In the genomic region with DNA sequence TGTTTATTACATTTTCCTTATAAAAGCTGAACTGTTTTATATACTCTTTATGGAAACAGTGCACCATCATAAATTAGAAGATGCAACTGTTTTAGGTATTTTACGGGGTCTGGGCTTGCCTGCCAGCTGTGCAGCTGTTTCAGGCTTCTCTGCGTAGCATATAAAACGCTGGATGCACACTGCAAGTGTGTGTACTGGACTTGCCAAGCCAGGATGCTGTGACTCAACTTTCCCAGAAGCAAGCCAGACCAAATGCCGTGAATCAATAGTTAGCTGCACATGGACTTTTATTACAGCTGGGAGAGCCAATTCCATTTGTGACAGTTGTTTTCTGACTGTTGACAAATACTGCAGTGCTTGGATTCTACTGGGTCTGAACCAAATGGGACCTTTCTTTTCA, we compare ENCODE assay signal across 17 mouse cellular contexts. TPM values are rescaled to one million over a fixed set of nuclear protein-coding genes. Genes with fewer than 3 reads are reported as not detected.
DNase-seq lines count a peak whose midpoint lies in the region; ATAC-seq and TF ChIP-seq lines count a peak whose summit lies in the region.
"Had no signal": no experiment of that assay in that cellular context is flagged by ENCODE, and none has a peak within 500 bp of the region (broad histone marks: within the 10 kb centered on the region; RNA-seq: fewer than 3 reads in every experiment).

No protein-coding gene starts in this region.

- H3ac ChIP-seq in C2C12 (ENCODE audit: control insufficient read depth, insufficient read length, low read depth) = no peak overlapping the region

- H3K9me3 ChIP-seq in kidney, embryonic 16.5 days (ENCODE audit: low read length) = no peaks in the 10 kb centered on the region
- H3K9me3 ChIP-seq in limb, embryonic 14.5 days (ENCODE audit: control insufficient read depth, low read length) = no peaks in the 10 kb centered on the region
- no peaks in the 10 kb centered on the region for H3K9me3 ChIP-seq in hindbrain, embryonic 16.5 days (ENCODE audit: control insufficient read depth, low read length)
- H3K9me3 ChIP-seq: heart, embryonic 12.5 days; liver, embryonic 15.5 days had no signal

- ATAC-seq in kidney, embryonic 16.5 days (ENCODE audit: low FRiP score, low TSS enrichment) = peak; percentile 35; the same call in 1 of the 2 replicates
- ATAC-seq in limb, embryonic 14.5 days (ENCODE audit: low FRiP score, low read depth) = peak; percentile 74
- ATAC-seq in hindbrain, embryonic 16.5 days = no peak
- ATAC-seq: forebrain, embryonic 16.5 days; hindbrain, postnatal 0 days; lung, postnatal 0 days had no signal

- H3K9ac ChIP-seq in kidney, embryonic 16.5 days (replicated peaks; ENCODE audit: low read length) = no peak overlapping the region
- no peak overlapping the region for H3K9ac ChIP-seq in limb, embryonic 14.5 days (ENCODE audit: low read depth, low read length, severe bottlenecking)
- H3K9ac ChIP-seq in hindbrain, embryonic 16.5 days (ENCODE audit: low read depth, low read length) = no peak overlapping the region
- H3K9ac ChIP-seq: heart, embryonic 12.5 days; liver, embryonic 15.5 days had no signal

- no peak overlapping the region for H3K4me2 ChIP-seq in kidney, embryonic 16.5 days (replicated peaks; ENCODE audit: low read depth, low read length)
- no peak overlapping the region for H3K4me2 ChIP-seq in limb, embryonic 14.5 days (replicated peaks; ENCODE audit: low read depth, low read length, severe bottlenecking)
- no peak overlapping the region for H3K4me2 ChIP-seq in hindbrain, embryonic 16.5 days (ENCODE audit: low read length)
- H3K4me2 ChIP-seq: heart, embryonic 12.5 days; liver, embryonic 15.5 days had no signal

- no peak for TF ChIP-seq CTCF in C2C12 (IDR thresholded peaks at IDR 0.05; ENCODE audit: control insufficient read depth, insufficient read depth, insufficient read length)

- H3K27me3 ChIP-seq in kidney, embryonic 16.5 days (ENCODE audit: insufficient read depth, low read length) = no peaks in the 10 kb centered on the region
- H3K27me3 ChIP-seq in C2C12 (ENCODE audit: control insufficient read depth, insufficient read depth, insufficient read length) = no peaks in the 10 kb centered on the region
- no peaks in the 10 kb centered on the region for H3K27me3 ChIP-seq in limb, embryonic 14.5 days (ENCODE audit: control insufficient read depth, insufficient read depth, low read length)
- H3K27me3 ChIP-seq in hindbrain, embryonic 16.5 days (replicated peaks; ENCODE audit: control insufficient read depth, insufficient read depth, low read length) = no peaks in the 10 kb centered on the region
- H3K27me3 ChIP-seq: heart, embryonic 12.5 days; liver, embryonic 15.5 days had no signal

- no peak for DNase-seq in kidney, adult 11 months
- peak; percentile 7 for DNase-seq in brain, adult 2 months (ENCODE audit: low read depth, low spot score)
- DNase-seq in limb, embryonic 14.5 days (ENCODE audit: low spot score) = peak; percentile 64
- no peak for DNase-seq in spleen, adult 12 weeks (ENCODE audit: low spot score)
- DNase-seq: adrenal gland, adult 2 months; cerebellum, postnatal 14 days; midbrain, embryonic 14.5 days; right cerebral cortex, postnatal 4 days had no signal

- H3K4me1 ChIP-seq in kidney, embryonic 16.5 days (ENCODE audit: insufficient read depth, low read length) = 0 out of 2 replicates have a peak, but pooled peaks cover 3% of the 10 kb centered on the region
- peaks cover 18% of the 10 kb centered on the region for H3K4me1 ChIP-seq in limb, embryonic 14.5 days (ENCODE audit: control insufficient read depth, insufficient read depth, low read length)
- no peaks in the 10 kb centered on the region for H3K4me1 ChIP-seq in hindbrain, embryonic 16.5 days (ENCODE audit: control insufficient read depth, insufficient read depth, low read depth, low read length)
- H3K4me1 ChIP-seq: heart, embryonic 12.5 days; liver, embryonic 15.5 days had no signal

- no peak for TF ChIP-seq POLR2A in limb, embryonic 14.5 days (IDR thresholded peaks at IDR 0.05; ENCODE audit: borderline replicate concordance, extremely low read depth, insufficient read depth, insufficient read length)

- H3K4me3 ChIP-seq in kidney, embryonic 16.5 days (ENCODE audit: low read length) = no peak overlapping the region
- H3K4me3 ChIP-seq in C2C12 (ENCODE audit: insufficient read depth, poor library complexity, severe bottlenecking) = no peak overlapping the region
- no peak overlapping the region for H3K4me3 ChIP-seq in limb, embryonic 14.5 days (replicated peaks; ENCODE audit: low read length)
- no peak overlapping the region for H3K4me3 ChIP-seq in hindbrain, embryonic 16.5 days (ENCODE audit: low read length)
- H3K4me3 ChIP-seq: erythroblast, embryonic 14.5 days; heart, embryonic 12.5 days; liver, embryonic 15.5 days had no signal

- 49% methylated on average over 4 of the region's 4 CpGs for WGBS in kidney, embryonic 16.5 days
- 15% methylated on average over 4 of the region's 4 CpGs for WGBS in limb, embryonic 14.5 days
- WGBS in hindbrain, embryonic 16.5 days = 86% methylated on average over 4 of the region's 4 CpGs

- H3K27ac ChIP-seq in kidney, embryonic 16.5 days (ENCODE audit: low read length) = no peak overlapping the region
- H3K27ac ChIP-seq in limb, embryonic 14.5 days (replicated peaks; ENCODE audit: low read depth, low read length) = no peak overlapping the region; the same call in 1 of the 2 replicates
- no peak overlapping the region for H3K27ac ChIP-seq in hindbrain, embryonic 16.5 days (ENCODE audit: low read depth, low read length)
- H3K27ac ChIP-seq: hindbrain, postnatal 0 days; liver, embryonic 15.5 days had no signal

- H3K79me2 ChIP-seq in C2C12 (ENCODE audit: control insufficient read depth, insufficient read depth) = no peaks in the 10 kb centered on the region

- H3K79me3 ChIP-seq in C2C12 (ENCODE audit: low read depth) = no peaks in the 10 kb centered on the region

- H3K36me3 ChIP-seq in kidney, embryonic 16.5 days (ENCODE audit: insufficient read depth, low read length) = peaks cover 9% of the 10 kb centered on the region; the same call in 1 of the 2 replicates
- H3K36me3 ChIP-seq in C2C12 (ENCODE audit: control insufficient read depth, insufficient read depth) = peaks cover 19% of the 10 kb centered on the region
- H3K36me3 ChIP-seq in limb, embryonic 14.5 days (ENCODE audit: control insufficient read depth, insufficient read depth, low read length) = peaks cover 6% of the 10 kb centered on the region
- peaks cover 5% of the 10 kb centered on the region; the same call in 1 of the 2 replicates for H3K36me3 ChIP-seq in hindbrain, embryonic 16.5 days (ENCODE audit: control insufficient read depth, insufficient read depth, low read length)
- H3K36me3 ChIP-seq: liver, embryonic 15.5 days had no signal

TF ChIP-seq in C2C12, 6 proteins besides CTCF, POLR2A, EP300 and RAD21:
- no peak for TF ChIP-seq MAX (IDR thresholded peaks at IDR 0.05)
- TF ChIP-seq CEBPB (IDR thresholded peaks at IDR 0.05; ENCODE audit: low read depth) = no peak
- no peak for TF ChIP-seq FOSL1 (IDR thresholded peaks at IDR 0.05; ENCODE audit: insufficient read depth, low read length, poor library complexity, severe bottlenecking)
- TF ChIP-seq MYOD1 (IDR thresholded peaks at IDR 0.05; ENCODE audit: control insufficient read depth, insufficient read length, low read depth) = peak; percentile 79
- no peak for TF ChIP-seq USF1 (IDR thresholded peaks at IDR 0.05; ENCODE audit: low read depth)
- no peak for TF ChIP-seq MYOG (IDR thresholded peaks at IDR 0.05; ENCODE audit: control insufficient read depth, extremely low read depth, insufficient read length)

RNA-seq across cellular contexts. Expression of a gene that starts 16.6 kb away (rescaled TPM):
- polyA plus RNA-seq in kidney, embryonic 16.5 days (2015; fragmentation: Nextera tagmentation; extraction: Ambion mirVana) = 18.5 and 19.5 TPM in 2 replicates
- polyA plus RNA-seq in C2C12 (2012; fragmentation: generic; extraction: Trizol) = 8.3 TPM
- 14.1 and 15.3 TPM in 2 replicates for polyA plus RNA-seq in limb, embryonic 14.5 days (2012; rRNA removed)
- 14.5 and 16.6 TPM in 2 replicates for polyA plus RNA-seq in limb, embryonic 14.5 days (2014; fragmentation: Nextera tagmentation; extraction: Ambion mirVana)
- polyA plus RNA-seq in hindbrain, embryonic 16.5 days (2015; fragmentation: Nextera tagmentation; extraction: Ambion mirVana) = 14.1 and 14.9 TPM in 2 replicates

RNA-seq across cellular contexts. Expression of a gene that starts 16.6 kb away (rescaled TPM):
- 6.0 and 11.4 TPM in 2 replicates for polyA plus RNA-seq in kidney, embryonic 16.5 days (2015; fragmentation: Nextera tagmentation; extraction: Ambion mirVana)
- polyA plus RNA-seq in C2C12 (2012; fragmentation: generic; extraction: Trizol) = 13.1 TPM
- polyA plus RNA-seq in limb, embryonic 14.5 days (2012; rRNA removed) = 37.6 and 47.3 TPM in 2 replicates
- polyA plus RNA-seq in limb, embryonic 14.5 days (2014; fragmentation: Nextera tagmentation; extraction: Ambion mirVana) = 13.1 and 17.2 TPM in 2 replicates
- 8.5 and 11.1 TPM in 2 replicates for polyA plus RNA-seq in hindbrain, embryonic 16.5 days (2015; fragmentation: Nextera tagmentation; extraction: Ambion mirVana)
- polyA plus RNA-seq: erythroblast, embryonic 14.5 days had no signal

Comparison
In these comparisons a context has a peak if more than half of its experiments do, and no peak if none do; other contexts are left out.
1. DNase-seq: peak in brain, adult 2 months (single experiment) and limb, embryonic 14.5 days (single experiment); none in kidney, adult 11 months (single experiment) and spleen, adult 12 weeks (single experiment).